Mouse (Mus musculus): ENCODE measurements around the gene Dock10.

Dock10 gene

GRCm38 (mm10) chr1:80461348-80461747 lies 297.0 kb downstream of the Dock10 start, which contains the start of gene Gm45261:
Gene Gm45261 (minus strand): TSS chr1:80461448.
- DNase-seq (ENCODE audit: low spot score), result no peak

- DNase-seq (ENCODE audit: low spot score), result no peak
These were observed 298.4 kb downstream of the Dock10 start for GRCm38 (mm10) chr1:80459923-80460322.

- no peak for DNase-seq (ENCODE audit: low spot score)
These were observed 298.9 kb downstream of the Dock10 start for GRCm38 (mm10) chr1:80459477-80459876.

GRCm38 (mm10) chr1:80453971-80454370 lies 304.4 kb downstream of the Dock10 start:
- no peak for DNase-seq (ENCODE audit: low spot score)

- no peak for DNase-seq (ENCODE audit: low spot score)
These were observed 306.3 kb downstream of the Dock10 start for GRCm38 (mm10) chr1:80451914-80452549.

Data from retina, embryonic 14.5 days (tissue).